Mouse (Mus musculus) midbrain, embryonic 14.5 days (tissue): ENCODE data around the gene Myo19. TPM values are rescaled to one million over a fixed set of nuclear protein-coding genes. Genes with fewer than 3 reads are reported as not detected.

Experiments
- ATAC-seq: fragments of 200-750 bp; cut with Nextera tagmentation; 2 replicates; pipeline ENCODE4 v1.8.0; 2017; ENCODE audit warnings: moderate number of reproducible peaks, moderate library complexity; ENCODE audit not compliant: low FRiP score, low TSS enrichment
- DNase-seq: peaks from one replicate; pipeline ENCODE4 v3.0.0-alpha.2; 2015
- H3K27ac ChIP-seq: fragments of 300-500 bp; sonication (generic); replicated peaks from 2 replicates; pipeline ENCODE4 v1.5.1; 2014; ENCODE audit warnings: mild to moderate bottlenecking, low read depth, low read length, moderate library complexity
- H3K27me3 ChIP-seq: fragments of 300-500 bp; sonication (generic); 2 replicates; pipeline ENCODE4 v1.6.1; 2014; ENCODE audit warnings: low read length, control low read depth, mixed read lengths; ENCODE audit not compliant: control insufficient read depth, insufficient read depth
- H3K36me3 ChIP-seq: fragments of 300-500 bp; sonication (generic); 2 replicates; pipeline ENCODE4 v1.6.1; 2014; ENCODE audit warnings: low read length, control low read depth; ENCODE audit not compliant: control insufficient read depth, insufficient read depth
- H3K4me1 ChIP-seq: fragments of 300-500 bp; sonication (generic); 2 replicates; pipeline ENCODE4 v1.6.1; 2014; ENCODE audit warnings: mild to moderate bottlenecking, antibody characterized with exemption, low read length, control low read depth; ENCODE audit not compliant: control insufficient read depth, insufficient read depth
- H3K4me2 ChIP-seq: fragments of 300-500 bp; sonication (generic); 2 replicates; pipeline ENCODE4 v1.6.1; 2014; ENCODE audit warnings: mild to moderate bottlenecking, low read length, moderate library complexity
- H3K4me3 ChIP-seq: fragments of 300-500 bp; sonication (generic); replicated peaks from 2 replicates; pipeline ENCODE4 v1.5.1; 2014; ENCODE audit warnings: low read depth, low read length
- H3K9ac ChIP-seq: fragments of 300-500 bp; sonication (generic); replicated peaks from 2 replicates; pipeline ENCODE4 v1.6.1; 2014; ENCODE audit warnings: mild to moderate bottlenecking, low read length, moderate library complexity
- H3K9me3 ChIP-seq: fragments of 300-500 bp; sonication (generic); 2 replicates; pipeline ENCODE4 v1.6.1; 2016; ENCODE audit warnings: low read length, control low read depth, mixed read lengths; ENCODE audit not compliant: control insufficient read depth
- WGBS: fragments of 180-500 bp; shearing (Covaris S2); extraction: QIAGEN DNeasy Blood & Tissue Kit; methylation state at CpG from one replicate; pipeline ENCODE4 v1.1.7; 2014; 5-methylcytosine and 5-hydroxymethylcytosine counted together
- microRNA-seq: library from miRNA; unstranded; fragments of <30 nt; microRNA quantifications from one replicate; pipeline ENCODE4, GENCODE M21; 2016
- polyA plus RNA-seq: library from polyadenylated mRNA; unstranded; fragments of >200 nt; fragmentation: Nextera tagmentation; extraction: Ambion mirVana; gene quantifications from 2 replicates; pipeline ENCODE4 v1.2.1, GENCODE M21; 2014

Gene Myo19
- polyA plus RNA-seq, 1 experiment from 2014 or later = 6.2 TPM

- Histone ChIP-seq H3K9ac (no peak overlapping the region), H3K4me1 (peaks cover 13% of the 10 kb centered on the region), H3K27ac (no peak overlapping the region), H3K4me3 (no peak overlapping the region), H3K9me3 (no peaks in the 10 kb centered on the region), H3K36me3 (no peaks in the 10 kb centered on the region), H3K27me3 (peaks cover 40% of the 10 kb centered on the region), H3K4me2 (no peak overlapping the region)
- 15% methylated on average over 5 of the region's 5 CpGs for WGBS
- no peak for ATAC-seq
- DNase-seq = no peak
Measured at GRCm38 (mm10) chr11:84959181-84959580, 79.2 kb downstream of the Myo19 start.

- no peak overlapping the region for H3K9ac ChIP-seq
- H3K9me3 ChIP-seq = no peaks in the 10 kb centered on the region
- H3K4me3 ChIP-seq = no peak overlapping the region
- H3K4me1 ChIP-seq = peaks cover 13% of the 10 kb centered on the region
- no peak overlapping the region for H3K27ac ChIP-seq
- ATAC-seq = no peak
- H3K36me3 ChIP-seq = no peaks in the 10 kb centered on the region
- no peak overlapping the region for H3K4me2 ChIP-seq
- peaks cover 40% of the 10 kb centered on the region for H3K27me3 ChIP-seq
- no peak for DNase-seq
- 2% methylated on average over 9 of the region's 9 CpGs for WGBS
Measured at GRCm38 (mm10) chr11:84959701-84960181, 79.8 kb downstream of the Myo19 start.

- Histone ChIP-seq H3K4me3 (no peak overlapping the region), H3K4me2 (no peak overlapping the region), H3K9me3 (no peaks in the 10 kb centered on the region), H3K4me1 (peaks cover 13% of the 10 kb centered on the region), H3K27me3 (peaks cover 40% of the 10 kb centered on the region), H3K27ac (no peak overlapping the region), H3K36me3 (no peaks in the 10 kb centered on the region), H3K9ac (no peak overlapping the region)
- no peak for DNase-seq
- ATAC-seq = no peak
- WGBS = 22% methylated on average over 3 of the region's 3 CpGs
Measured at GRCm38 (mm10) chr11:84960291-84960690, 80.3 kb downstream of the Myo19 start.

- H3K4me3 ChIP-seq = no peak overlapping the region
- WGBS = 58% methylated on average over 6 of the region's 6 CpGs
- peaks cover 13% of the 10 kb centered on the region for H3K4me1 ChIP-seq
- H3K27ac ChIP-seq = no peak overlapping the region
- H3K36me3 ChIP-seq = no peaks in the 10 kb centered on the region
- no peaks in the 10 kb centered on the region for H3K9me3 ChIP-seq
- ATAC-seq = no peak
- no peak overlapping the region for H3K9ac ChIP-seq
- no peak overlapping the region for H3K4me2 ChIP-seq
- DNase-seq = no peak
- H3K27me3 ChIP-seq = peaks cover 40% of the 10 kb centered on the region
Measured at GRCm38 (mm10) chr11:84960780-84961179, 80.8 kb downstream of the Myo19 start.

Small RNA genes lying within 50 kb of the gene (microRNA-seq; reads per million reads assigned to microRNA genes)
- not detected for gene Gm23564

Other genes with a start within 250 kb of the Myo19 start
- gene Mrm1, start 60.6 kb upstream of the Myo19 start, polyA plus RNA-seq = 8.5 and 11.9 TPM in 2 replicates
- gene Dhrs11, start 51.2 kb upstream of the Myo19 start, polyA plus RNA-seq = 5.8 and 6.7 TPM in 2 replicates
- 69.3 and 71.9 TPM in 2 replicates for gene Ggnbp2, start 9.3 kb upstream of the Myo19 start, polyA plus RNA-seq
- gene Pigw, start 137 bp downstream of the Myo19 start, polyA plus RNA-seq = 3.4 and 4.1 TPM in 2 replicates
- gene Znhit3, start 36.2 kb downstream of the Myo19 start, polyA plus RNA-seq = 61.7 and 65.1 TPM in 2 replicates
- gene Car4, start 77.6 kb downstream of the Myo19 start, polyA plus RNA-seq = 3.3 and 5.2 TPM in 2 replicates